Mouse (Mus musculus): Measurements from ENCODE around the gene Mis18a. TPM values are rescaled to one million over a fixed set of nuclear protein-coding genes. Genes with fewer than 3 reads are reported as not detected.

The Mis18a gene
- polyA plus RNA-seq, 1 experiment from 2014 or later, result 47.2 TPM

- Histone ChIP-seq H3K9me3 (ENCODE audit: control insufficient read depth, low read length) (no peaks in the 10 kb centered on the region), H3K4me3 (replicated peaks; ENCODE audit: low read length) (no peak overlapping the region), H3K9ac (replicated peaks; ENCODE audit: low read depth, low read length) (no peak overlapping the region), H3K4me1 (replicated peaks; ENCODE audit: control insufficient read depth, insufficient read depth, low read length) (no peaks in the 10 kb centered on the region), H3K4me2 (ENCODE audit: low read length) (no peak overlapping the region), H3K27ac (ENCODE audit: low read length) (no peak overlapping the region), H3K27me3 (replicated peaks; ENCODE audit: control insufficient read depth, insufficient read depth, low read length) (no peaks in the 10 kb centered on the region), H3K36me3 (ENCODE audit: control insufficient read depth, insufficient read depth) (no peaks in the 10 kb centered on the region)
- peak; percentile 45; the same call in 1 of the 2 replicates for ATAC-seq
- 75% methylated on average over 21 of the region's 21 CpGs for WGBS
Measured at GRCm38 (mm10) chr16:90673507-90674354, 53.5 kb downstream of the Mis18a start.

Other genes starting within 250 kb of the Mis18a start
- not detected in 2 replicates for gene Mrap, start 10.8 kb upstream of the Mis18a start, polyA plus RNA-seq (2015; fragmentation: Nextera tagmentation; extraction: Ambion mirVana)
- 9.7 and 11.7 TPM in 2 replicates for gene Urb1, start 83.0 kb upstream of the Mis18a start, polyA plus RNA-seq (2015; fragmentation: Nextera tagmentation; extraction: Ambion mirVana)
- gene Eva1c, start 99.3 kb upstream of the Mis18a start, polyA plus RNA-seq (2015; fragmentation: Nextera tagmentation; extraction: Ambion mirVana), result 5.9 and 7.2 TPM in 2 replicates
- gene Cfap298, start 207.7 kb upstream of the Mis18a start, polyA plus RNA-seq (2015; fragmentation: Nextera tagmentation; extraction: Ambion mirVana), result 57.7 and 59.5 TPM in 2 replicates

Data from forebrain, embryonic 16.5 days (tissue).